Mouse (Mus musculus) ES-E14 (cell line): ENCODE measurements around the gene Dlk2.

ENCODE experiments used
- CHD2 ChIP-seq: IDR thresholded peaks from 2 replicates; pipeline ENCODE4 v1.6.1; 2014; ENCODE audit warnings: mild to moderate bottlenecking, low read depth, low read length, inconsistent platforms
- HCFC1 ChIP-seq: IDR thresholded peaks from 2 replicates; pipeline ENCODE4 v1.6.1; 2012; ENCODE audit warnings: low read length, inconsistent platforms, borderline replicate concordance; ENCODE audit not compliant: insufficient read depth
- MAFK ChIP-seq: IDR thresholded peaks from 2 replicates; pipeline ENCODE4 v1.6.1; 2014; ENCODE audit warnings: mild to moderate bottlenecking, low read depth, low read length, inconsistent platforms; ENCODE audit not compliant: insufficient read depth
- ZC3H11A ChIP-seq: IDR thresholded peaks from 2 replicates; pipeline ENCODE4 v1.6.1; 2012; ENCODE audit warnings: low read depth, mild to moderate bottlenecking, inconsistent platforms, low read length, borderline replicate concordance
- ZNF384 ChIP-seq: IDR thresholded peaks from 2 replicates; pipeline ENCODE4 v1.6.1; 2012; ENCODE audit warnings: low read depth, low read length, inconsistent platforms

DNA sequence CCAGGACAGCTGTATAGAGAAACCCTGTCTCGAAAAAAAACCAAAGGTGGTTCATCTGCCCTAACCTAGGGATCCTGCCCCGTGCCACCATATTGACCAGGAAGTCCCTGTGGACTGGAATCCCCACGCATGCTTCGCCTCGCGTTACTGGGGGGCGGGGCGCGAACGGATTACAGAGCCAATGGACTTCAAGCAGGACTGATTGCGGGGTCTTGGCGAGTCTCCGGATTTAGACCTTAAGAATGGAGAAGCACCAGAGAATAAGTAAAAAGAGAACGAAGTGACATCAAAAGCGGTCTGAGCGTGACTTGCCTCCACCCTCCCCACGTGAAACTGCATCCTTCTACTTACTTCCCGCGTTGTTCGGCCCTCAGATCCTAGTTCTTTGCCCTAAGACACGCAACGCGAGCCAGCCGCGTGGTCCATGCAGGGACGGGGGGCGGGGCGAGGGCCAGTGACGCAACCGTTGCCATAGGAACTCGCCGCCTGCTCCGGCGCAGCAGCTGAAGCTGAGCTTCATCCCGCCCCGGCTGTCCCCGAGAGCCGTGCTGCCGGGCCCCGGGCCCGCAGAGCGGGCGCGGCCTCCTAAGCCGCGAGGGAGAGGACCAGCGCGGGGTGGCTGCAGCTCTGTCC lies 43.7 kb upstream of the Dlk2 start, which contains the start of gene Lrrc73:
- TF ChIP-seq MAFK = no peak
- TF ChIP-seq ZNF384 = no peak
- TF ChIP-seq CHD2 = no peak
- no peak for TF ChIP-seq HCFC1
- TF ChIP-seq ZC3H11A = no peak
